Mouse (Mus musculus): ENCODE data around the gene Ikbke. TPM values are rescaled to one million over a fixed set of nuclear protein-coding genes. Genes with fewer than 3 reads are reported as not detected.
A peak's percentile ranks its signal among the peaks of the same experiment; 100 is the strongest.

Gene Ikbke
- total RNA-seq, 2 experiments from 2014 or later = 1.5 to 2.6 TPM

- no peak for DNase-seq
Observed at GRCm38 (mm10) chr1:131239576-131240193, 39.7 kb downstream of the Ikbke start.

GRCm38 (mm10) chr1:131238931-131239381, 40.5 kb downstream of the Ikbke start:
- peak; percentile 80 to 91 for DNase-seq

- DNase-seq = no peak
Observed at GRCm38 (mm10) chr1:131236077-131236476, 43.3 kb downstream of the Ikbke start.

- DNase-seq = no peak
Observed at GRCm38 (mm10) chr1:131233527-131233926, 45.9 kb downstream of the Ikbke start.

GRCm38 (mm10) chr1:131228659-131229058, 50.7 kb downstream of the Ikbke start:
- DNase-seq = no peak

- no peak for DNase-seq
Observed at GRCm38 (mm10) chr1:131228225-131228624, 51.2 kb downstream of the Ikbke start.

GRCm38 (mm10) chr1:131224848-131225471, 54.4 kb downstream of the Ikbke start:
- no peak for DNase-seq

- DNase-seq = no peak
Observed at GRCm38 (mm10) chr1:131223345-131223744, 56.1 kb downstream of the Ikbke start.

GRCm38 (mm10) chr1:131221822-131222590, 57.4 kb downstream of the Ikbke start:
- no peak for DNase-seq

- DNase-seq = no peak
Observed at GRCm38 (mm10) chr1:131218933-131219332, 60.5 kb downstream of the Ikbke start.

GRCm38 (mm10) chr1:131213361-131213760, 66.0 kb downstream of the Ikbke start:
- no peak for DNase-seq

GRCm38 (mm10) chr1:131212956-131213355, 66.5 kb downstream of the Ikbke start:
- DNase-seq = no peak

GRCm38 (mm10) chr1:131211655-131212054, 67.8 kb downstream of the Ikbke start:
- no peak for DNase-seq

GRCm38 (mm10) chr1:131209971-131210426, 69.4 kb downstream of the Ikbke start:
- no peak for DNase-seq

GRCm38 (mm10) chr1:131208800-131209199, 70.6 kb downstream of the Ikbke start:
- DNase-seq = no peak

- DNase-seq = no peak
Observed at GRCm38 (mm10) chr1:131208081-131208480, 71.3 kb downstream of the Ikbke start.

- DNase-seq = peak; percentile 54 to 82
Observed at GRCm38 (mm10) chr1:131207531-131207930, 71.9 kb downstream of the Ikbke start.

GRCm38 (mm10) chr1:131206342-131206741, 73.1 kb downstream of the Ikbke start:
- DNase-seq = no peak

- DNase-seq = no peak
Observed at GRCm38 (mm10) chr1:131204461-131204860, 74.9 kb downstream of the Ikbke start.
